Mouse (Mus musculus) erythroblast, adult 5-6 weeks (primary cell): ENCODE results near the gene Olfr1325. TPM values are rescaled to one million over a fixed set of nuclear protein-coding genes. Genes with fewer than 3 reads are reported as not detected.
"Not testable (repeated sequence)": the region's sequence is repeated elsewhere in the genome, so short reads cannot be mapped to it uniquely, and the experiment has no call there.

Experiments
- ATAC-seq: replicated peaks from 2 replicates; pipeline ENCODE4 v1.8.0; 2016; ENCODE audit warnings: moderate number of reproducible peaks, mild to moderate bottlenecking, moderate TSS enrichment, inconsistent platforms; ENCODE audit not compliant: poor library complexity, low FRiP score, severe bottlenecking
- total RNA-seq, 2 experiments: library from RNA; stranded (forward) in 1 of 2; stranded (reverse) in 1 of 2; fragments of 150-400 nt in 1 of 2; fragments of 200-764, 138-1000 nt in 1 of 2; gene quantifications; 2 replicates each; pipeline versions ENCODE4 v1.2.3 to v1.2.4; 2015 to 2017; ENCODE audit warnings: low replicate concordance in 2 of 2

The Olfr1325 gene
- total RNA-seq (2015; ENCODE audit: low replicate concordance) (not detected in 2 replicates), total RNA-seq (2017; ENCODE audit: low replicate concordance) (not detected in 2 replicates)

DNA sequence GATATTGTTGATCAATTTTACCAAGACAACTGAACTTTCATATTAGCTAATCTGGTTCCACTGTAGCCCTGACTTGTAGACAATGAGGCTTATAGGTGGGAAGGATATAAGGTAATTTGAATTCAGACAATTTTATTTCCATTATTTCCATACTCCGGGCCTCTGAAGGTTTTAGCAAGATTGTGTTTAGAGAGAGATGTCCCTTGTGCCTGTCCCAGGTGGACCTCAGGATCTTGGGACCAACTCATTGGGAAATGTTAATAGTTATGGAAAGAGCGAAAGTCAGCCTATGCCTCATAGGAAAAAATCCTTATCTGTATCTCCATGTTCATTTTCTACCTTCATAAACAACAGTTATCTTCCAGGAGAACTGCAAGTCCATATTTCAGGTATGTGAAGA lies at the start of gene Olfr1325:
Gene Olfr1325, plus strand, starts transcription at position 301 of the 400 bp plus-strand sequence.
- ATAC-seq: no peak

GRCm38 (mm10) chrX:74574788-74575187 lies 17.7 kb upstream of the Olfr1325 start, which contains the start of gene Olfr1326-ps1:
Gene Olfr1326-ps1 (minus strand): TSS chrX:74574888.
- no peak for ATAC-seq

- ATAC-seq: not testable (repeated sequence)
Measured at GRCm38 (mm10) chrX:74645466-74646323, 53.2 kb downstream of the Olfr1325 start, which contains the start of gene Gm5640. Gene Gm5640 (minus strand): TSS chrX:74645635.

GRCm38 (mm10) chrX:74646393-74646792 lies 53.9 kb downstream of the Olfr1325 start:
- ATAC-seq: not testable (repeated sequence)

Other genes starting within 250 kb of the Olfr1325 start
- gene Lage3, start 239.1 kb upstream of the Olfr1325 start, total RNA-seq (2015; ENCODE audit: low replicate concordance): 4.2 and 10.9 TPM in 2 replicates
- gene Lage3, start 239.1 kb upstream of the Olfr1325 start, total RNA-seq (2017; ENCODE audit: low replicate concordance): 2.4 and 10.9 TPM in 2 replicates
- gene Ubl4a, start 219.5 kb upstream of the Olfr1325 start, total RNA-seq (2015; ENCODE audit: low replicate concordance): 4.0 and 15.0 TPM in 2 replicates
- gene Ubl4a, start 219.5 kb upstream of the Olfr1325 start, total RNA-seq (2017; ENCODE audit: low replicate concordance): 3.4 and 6.7 TPM in 2 replicates
- gene Slc10a3, start 219.3 kb upstream of the Olfr1325 start, total RNA-seq (2015; ENCODE audit: low replicate concordance): 1.9 and 2.1 TPM in 2 replicates
- gene Slc10a3, start 219.3 kb upstream of the Olfr1325 start, total RNA-seq (2017; ENCODE audit: low replicate concordance): 1.8 and 3.0 TPM in 2 replicates
- 3.7 and 9.4 TPM in 2 replicates for gene Fam3a, start 199.4 kb upstream of the Olfr1325 start, total RNA-seq (2015; ENCODE audit: low replicate concordance)
- 4.0 and 8.8 TPM in 2 replicates for gene Fam3a, start 199.4 kb upstream of the Olfr1325 start, total RNA-seq (2017; ENCODE audit: low replicate concordance)
- 5.2 and 14.0 TPM in 2 replicates for gene Ikbkg, start 199.4 kb upstream of the Olfr1325 start, total RNA-seq (2015; ENCODE audit: low replicate concordance)
- gene Ikbkg, start 199.4 kb upstream of the Olfr1325 start, total RNA-seq (2017; ENCODE audit: low replicate concordance): 19.8 and 36.4 TPM in 2 replicates
- 89.3 and 104 TPM in 2 replicates for gene G6pdx, start 163.5 kb upstream of the Olfr1325 start, total RNA-seq (2015; ENCODE audit: low replicate concordance)
- gene G6pdx, start 163.5 kb upstream of the Olfr1325 start, total RNA-seq (2017; ENCODE audit: low replicate concordance): 46.4 and 58.4 TPM in 2 replicates
- not detected in 2 replicates for gene Gm6880, start 111.3 kb upstream of the Olfr1325 start, total RNA-seq (2015; ENCODE audit: low replicate concordance)
- gene Gm6880, start 111.3 kb upstream of the Olfr1325 start, total RNA-seq (2017; ENCODE audit: low replicate concordance): not detected in 2 replicates
- gene Olfr1326-ps1, start 17.8 kb upstream of the Olfr1325 start, total RNA-seq (2015; ENCODE audit: low replicate concordance): not detected in 2 replicates
- gene Olfr1326-ps1, start 17.8 kb upstream of the Olfr1325 start, total RNA-seq (2017; ENCODE audit: low replicate concordance): not detected in 2 replicates
- not detected in 2 replicates for gene Gm5640, start 53.0 kb downstream of the Olfr1325 start, total RNA-seq (2015; ENCODE audit: low replicate concordance)
- not detected in 2 replicates for gene Gm5640, start 53.0 kb downstream of the Olfr1325 start, total RNA-seq (2017; ENCODE audit: low replicate concordance)
- not detected in 2 replicates for gene Gm6890, start 148.2 kb downstream of the Olfr1325 start, total RNA-seq (2015; ENCODE audit: low replicate concordance)
- not detected in 2 replicates for gene Gm6890, start 148.2 kb downstream of the Olfr1325 start, total RNA-seq (2017; ENCODE audit: low replicate concordance)
- not detected in 2 replicates for gene Gm5936, start 244.5 kb downstream of the Olfr1325 start, total RNA-seq (2015; ENCODE audit: low replicate concordance)
- gene Gm5936, start 244.5 kb downstream of the Olfr1325 start, total RNA-seq (2017; ENCODE audit: low replicate concordance): not detected in 2 replicates